9 mouse cellular contexts compared by ENCODE assay signal in the genomic region with DNA sequence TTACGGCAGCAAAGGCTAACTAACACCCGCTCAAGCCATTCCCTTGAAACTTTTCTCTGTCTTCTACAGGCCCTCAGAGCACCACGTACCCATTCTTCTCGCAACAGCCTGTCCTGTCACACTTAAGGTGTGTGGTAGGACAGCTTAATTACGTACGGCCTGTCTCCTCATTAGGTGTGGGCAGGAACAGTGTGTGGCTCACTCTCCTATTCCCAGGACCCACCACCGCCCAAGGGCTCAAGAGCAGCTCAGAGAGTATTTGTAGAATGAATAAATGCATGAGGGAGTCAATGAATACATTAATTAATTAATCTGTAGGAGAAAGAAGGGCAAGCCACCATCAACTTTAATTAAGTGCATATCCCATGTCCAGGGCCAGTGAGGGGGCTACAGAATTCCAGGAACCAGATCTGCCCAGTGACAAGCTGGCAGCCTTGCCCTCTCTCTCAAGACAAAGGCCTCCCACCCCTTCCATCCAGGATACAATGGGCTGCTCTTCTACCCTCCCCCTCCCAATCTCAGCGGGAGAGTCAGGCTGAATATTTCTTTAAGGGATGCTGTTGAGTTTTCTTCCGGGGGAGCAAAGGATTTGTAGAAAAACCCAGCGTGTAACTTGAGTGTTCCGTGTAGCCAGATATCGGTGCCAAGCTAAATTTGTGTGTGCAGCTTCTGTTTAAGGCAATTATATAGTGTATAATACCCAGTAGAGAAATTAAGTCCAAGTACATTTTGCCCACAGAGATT.
DNase-seq lines count a peak whose midpoint lies in the region; ATAC-seq lines count a peak whose summit lies in the region.
"Had no signal": no experiment of that assay in that cellular context is flagged by ENCODE, and none has a peak within 500 bp of the region (broad histone marks: within the 10 kb centered on the region; RNA-seq: fewer than 3 reads in every experiment).

No protein-coding gene starts in this region.

- peak; percentile 38 for DNase-seq in cerebellum, adult 9-11 months
- no peak for DNase-seq in cerebellum, postnatal 14 days
- DNase-seq in embryo, embryonic 9.5 days (ENCODE audit: extremely low spot score) = peak; percentile 65
- DNase-seq in testis, postnatal 10 days (ENCODE audit: low spot score) = no peak
- DNase-seq in testis, postnatal 14 days (ENCODE audit: low spot score) = no peak
- DNase-seq in yolk sac, embryonic 10.5 days (ENCODE audit: low spot score) = no peak

- H3K27me3 ChIP-seq in hindbrain, embryonic 15.5 days = peaks cover 7% of the 10 kb centered on the region
- no peaks in the 10 kb centered on the region for H3K27me3 ChIP-seq in neural tube, embryonic 12.5 days (replicated peaks)

- H3K27ac ChIP-seq in hindbrain, embryonic 15.5 days (replicated peaks) = no peak overlapping the region
- H3K27ac ChIP-seq in neural tube, embryonic 12.5 days = no peak overlapping the region

- no peak overlapping the region for H3K9ac ChIP-seq in hindbrain, embryonic 15.5 days
- H3K9ac ChIP-seq in neural tube, embryonic 12.5 days = no peak overlapping the region

- no peaks in the 10 kb centered on the region for H3K36me3 ChIP-seq in hindbrain, embryonic 15.5 days
- H3K36me3 ChIP-seq in neural tube, embryonic 12.5 days = no peaks in the 10 kb centered on the region

- peak overlapping the region; percentile 66; the same call in 1 of the 2 replicates for H3K4me2 ChIP-seq in hindbrain, embryonic 15.5 days
- H3K4me2 ChIP-seq in neural tube, embryonic 12.5 days (replicated peaks) = peak overlapping the region; percentile 57

- H3K4me3 ChIP-seq in hindbrain, embryonic 15.5 days = no peak overlapping the region
- no peak overlapping the region for H3K4me3 ChIP-seq in neural tube, embryonic 12.5 days
- H3K4me3 ChIP-seq: erythroblast, embryonic 14.5 days had no signal

- peak; percentile 76; the same call in 1 of the 2 replicates for ATAC-seq in hindbrain, embryonic 15.5 days (ENCODE audit: low FRiP score, low read depth)
- peak; percentile 87 for ATAC-seq in neural tube, embryonic 12.5 days (ENCODE audit: low FRiP score, low read depth)

- 26% methylated on average over 12 of the region's 12 CpGs for WGBS in hindbrain, embryonic 15.5 days
- WGBS in neural tube, embryonic 12.5 days = 25% methylated on average over 12 of the region's 12 CpGs

- no peaks in the 10 kb centered on the region for H3K9me3 ChIP-seq in hindbrain, embryonic 15.5 days
- no peaks in the 10 kb centered on the region for H3K9me3 ChIP-seq in neural tube, embryonic 12.5 days

- peaks cover 41% of the 10 kb centered on the region for H3K4me1 ChIP-seq in hindbrain, embryonic 15.5 days (replicated peaks)
- H3K4me1 ChIP-seq in neural tube, embryonic 12.5 days = peaks cover 29% of the 10 kb centered on the region

Comparison
In these comparisons a context has a peak if more than half of its experiments do, and no peak if none do; other contexts are left out.
1. DNase-seq: peak in cerebellum, adult 9-11 months (single experiment) and embryo, embryonic 9.5 days (single experiment); none in cerebellum, postnatal 14 days (0 of 2), testis, postnatal 10 days (single experiment), testis, postnatal 14 days (single experiment) and yolk sac, embryonic 10.5 days (single experiment).